Mouse (Mus musculus) CH12.LX (cell line): Measurements from ENCODE around the gene Gm44973. TPM values are rescaled to one million over a fixed set of nuclear protein-coding genes. Genes with fewer than 3 reads are reported as not detected.
A peak's percentile ranks its signal among the peaks of the same experiment; 100 is the strongest.
"Not testable (repeated sequence)": the region's sequence is repeated elsewhere in the genome, so short reads cannot be mapped to it uniquely, and the experiment has no call there.

Source experiments
- DNase-seq: peaks from one replicate; pipeline ENCODE4 v3.0.0-alpha.2; 2013; ENCODE audit errors: extremely low read depth
- H3K27ac ChIP-seq: 2 replicates; pipeline ENCODE4 v1.5.1; 2012; ENCODE audit warnings: low read depth, mild to moderate bottlenecking, control low read depth, moderate library complexity; ENCODE audit not compliant: insufficient read depth
- H3K27me3 ChIP-seq: replicated peaks from 2 replicates; pipeline ENCODE3; 2012; ENCODE audit warnings: inconsistent platforms
- H3K36me3 ChIP-seq, 2 experiments: replicated peaks in 1 of 2; 2 replicates each; pipeline versions ENCODE3 to v1.6.1; 2012; ENCODE audit warnings: inconsistent platforms in 1 of 2, low read length in 1 of 2, mild to moderate bottlenecking in 1 of 2, mixed read lengths in 1 of 2, moderate library complexity in 1 of 2; ENCODE audit not compliant: control insufficient read depth in 1 of 2, insufficient read depth in 1 of 2
- H3K4me1 ChIP-seq, 2 experiments: 2 replicates each; pipeline ENCODE4 v1.6.1; 2012; ENCODE audit warnings: inconsistent platforms in 1 of 2, moderate library complexity in 1 of 2; ENCODE audit not compliant: insufficient read depth in 2 of 2, control insufficient read depth in 1 of 2
- H3K4me2 ChIP-seq: 2 replicates; pipeline ENCODE4 v1.6.1; 2012; ENCODE audit warnings: low read depth, mild to moderate bottlenecking, control low read depth; ENCODE audit not compliant: poor library complexity, insufficient read depth, severe bottlenecking
- H3K4me3 ChIP-seq, 3 experiments: fragments of 150-350 bp in 1 of 3; sonication (generic) in 1 of 3; replicated peaks in 1 of 3; 2 replicates each; pipeline versions ENCODE3 to v1.5.1; 2011 to 2012; ENCODE audit warnings: low read depth in 2 of 3, low read length in 2 of 3, mild to moderate bottlenecking in 2 of 3, moderate library complexity in 2 of 3, control low read depth in 1 of 3, improper control_type of control experiment in 1 of 3, inconsistent platforms in 1 of 3, mixed read lengths in 1 of 3; ENCODE audit not compliant: poor library complexity in 1 of 3
- H3K79me2 ChIP-seq: replicated peaks from 2 replicates; pipeline ENCODE4 v1.6.1; 2012; ENCODE audit warnings: mild to moderate bottlenecking, moderate library complexity; ENCODE audit not compliant: control insufficient read depth, poor library complexity, insufficient read depth, severe bottlenecking; ENCODE audit errors: extremely low read depth
- H3K9ac ChIP-seq: 2 replicates; pipeline ENCODE4 v1.6.1; 2012; ENCODE audit warnings: low read depth, mild to moderate bottlenecking, control low read depth, moderate library complexity; ENCODE audit not compliant: insufficient read depth
- H3K9me3 ChIP-seq: replicated peaks from 2 replicates; pipeline ENCODE3; 2012; ENCODE audit warnings: low read length, inconsistent platforms, mixed read lengths
- BHLHE40 ChIP-seq: IDR thresholded peaks from 2 replicates; pipeline ENCODE4 v1.6.1; 2011; ENCODE audit warnings: mild to moderate bottlenecking, low read depth, low read length, improper control_type of control experiment
- CHD1 ChIP-seq: IDR thresholded peaks from 2 replicates; pipeline ENCODE4 v1.6.1; 2012; ENCODE audit warnings: low read depth, low read length, improper control_type of control experiment, inconsistent platforms
- CHD2 ChIP-seq: IDR thresholded peaks from 2 replicates; pipeline ENCODE4 v1.6.1; 2011; ENCODE audit warnings: low read length, improper control_type of control experiment
- E2F4 ChIP-seq: IDR thresholded peaks from 2 replicates; pipeline ENCODE4 v1.6.1; 2011; ENCODE audit warnings: low read depth, low read length, improper control_type of control experiment; ENCODE audit not compliant: insufficient replicate concordance
- EP300 ChIP-seq: IDR thresholded peaks from 2 replicates; pipeline ENCODE4 v1.6.1; 2011; ENCODE audit warnings: low read length, improper control_type of control experiment
- JUN ChIP-seq: IDR thresholded peaks from 2 replicates; pipeline ENCODE4 v1.6.1; 2011; ENCODE audit warnings: low read depth, mild to moderate bottlenecking, low read length, improper control_type of control experiment, moderate library complexity; ENCODE audit not compliant: insufficient read depth
- JUND ChIP-seq: conservative IDR thresholded peaks from 2 replicates; pipeline ENCODE4 v1.6.1; 2011; ENCODE audit warnings: low read depth, low read length, improper control_type of control experiment
- KAT2A ChIP-seq: IDR thresholded peaks from 2 replicates; pipeline ENCODE4 v1.6.1; 2012; ENCODE audit warnings: low read length, improper control_type of control experiment, inconsistent platforms; ENCODE audit not compliant: insufficient replicate concordance
- MAFK ChIP-seq: IDR thresholded peaks from 2 replicates; pipeline ENCODE4 v1.6.1; 2011; ENCODE audit warnings: low read length, improper control_type of control experiment; ENCODE audit not compliant: insufficient replicate concordance
- MAX ChIP-seq: IDR thresholded peaks from 2 replicates; pipeline ENCODE4 v1.6.1; 2011; ENCODE audit warnings: low read length, improper control_type of control experiment
- NELFE ChIP-seq: IDR thresholded peaks from 2 replicates; pipeline ENCODE4 v1.6.1; 2011; ENCODE audit warnings: low read depth, low read length, improper control_type of control experiment
- NRF1 ChIP-seq: IDR thresholded peaks from 2 replicates; pipeline ENCODE4 v1.6.1; 2014; ENCODE audit warnings: low read depth, mild to moderate bottlenecking, inconsistent platforms, low read length, improper control_type of control experiment, moderate library complexity
- SIN3A ChIP-seq: IDR thresholded peaks from 2 replicates; pipeline ENCODE4 v1.6.1; 2012; ENCODE audit warnings: low read length, improper control_type of control experiment, inconsistent platforms
- TCF12 ChIP-seq: IDR thresholded peaks from 2 replicates; pipeline ENCODE4 v1.6.1; 2014; ENCODE audit warnings: low read depth, mild to moderate bottlenecking, inconsistent platforms, low read length, improper control_type of control experiment
- ZC3H11A ChIP-seq: IDR thresholded peaks from 2 replicates; pipeline ENCODE4 v1.6.1; 2012; ENCODE audit warnings: low read depth, mild to moderate bottlenecking, inconsistent platforms, low read length, improper control_type of control experiment
- ZKSCAN1 ChIP-seq: IDR thresholded peaks from 2 replicates; pipeline ENCODE4 v1.6.1; 2012; ENCODE audit warnings: low read depth, inconsistent platforms, low read length, improper control_type of control experiment, borderline replicate concordance
- ZMIZ1 ChIP-seq: IDR thresholded peaks from 2 replicates; pipeline ENCODE4 v1.6.1; 2012; ENCODE audit warnings: low read depth, mild to moderate bottlenecking, inconsistent platforms, low read length, improper control_type of control experiment
- dilution Hi-C: fragments of 300-500 bp; cut with MboI; formaldehyde crosslinking; loops from 2 replicates; pipeline ENCODE4 v1.14.3; 2020; ENCODE audit warnings: low sequenced_read_pairs; ENCODE audit not compliant: extremely low pct_unique_long_range_greater_than_20kb, extremely low pct_ligation_motif_present
- in situ Hi-C: fragments of 300-500 bp; cut with MboI; formaldehyde crosslinking; loops from 3 replicates; pipeline ENCODE4 v1.14.3; 2019; ENCODE audit warnings: low sequenced_read_pairs, low pct_ligation_motif_present, low pct_unique_long_range_greater_than_20kb, mixed read lengths
- polyA plus RNA-seq: library from polyadenylated mRNA; unstranded; fragments of >175 nt; gene quantifications from 2 replicates; pipeline ENCODE4 v1.2.1, GENCODE M21; 2012; ENCODE audit warnings: low read depth; ENCODE audit not compliant: insufficient read length
- total RNA-seq, 2 experiments: library from RNA; depleted of rRNA; stranded (reverse); fragments of 300-350 nt in 1 of 2; fragments of >200 nt in 1 of 2; gene quantifications; 2 replicates each; pipeline ENCODE4 v1.2.3; 2012 to 2014

Gm44973 gene
- total and polyA plus RNA-seq, 3 experiments = 1.3 to 6.3 TPM; not detected in 1

GRCm38 (mm10) chr7:5076931-5077330, 61.6 kb downstream of the Gm44973 start:
- TF ChIP-seq KAT2A (no peak), ZC3H11A (no peak), ZMIZ1 (no peak), BHLHE40 (no peak), MAFK (no peak), CHD2 (no peak), CHD1 (no peak), TCF12 (no peak), E2F4 (no peak), NELFE (no peak), NRF1 (no peak), JUND (no peak), ZKSCAN1 (no peak), MAX (no peak), EP300 (no peak), JUN (no peak), SIN3A (no peak)
- no peaks in the 10 kb centered on the region for H3K27me3 ChIP-seq
- dilution Hi-C loops = no loop called here
- no peak overlapping the region for H3K4me2 ChIP-seq
- 0 out of 2 replicates have a peak overlapping the region, but pooled peaks have one; percentile 33 for H3K27ac ChIP-seq
- H3K36me3 ChIP-seq = peaks cover 65 to 71% of the 10 kb centered on the region in 2 experiments
- no peaks in the 10 kb centered on the region for H3K9me3 ChIP-seq
- in situ Hi-C loops = no loop called here
- no peak overlapping the region for H3K9ac ChIP-seq
- H3K79me2 ChIP-seq = peaks cover 68% of the 10 kb centered on the region
- no peak overlapping the region for H3K4me3 ChIP-seq
- DNase-seq = no peak
- peaks cover 5 to 29% of the 10 kb centered on the region in 2 experiments for H3K4me1 ChIP-seq

DNA sequence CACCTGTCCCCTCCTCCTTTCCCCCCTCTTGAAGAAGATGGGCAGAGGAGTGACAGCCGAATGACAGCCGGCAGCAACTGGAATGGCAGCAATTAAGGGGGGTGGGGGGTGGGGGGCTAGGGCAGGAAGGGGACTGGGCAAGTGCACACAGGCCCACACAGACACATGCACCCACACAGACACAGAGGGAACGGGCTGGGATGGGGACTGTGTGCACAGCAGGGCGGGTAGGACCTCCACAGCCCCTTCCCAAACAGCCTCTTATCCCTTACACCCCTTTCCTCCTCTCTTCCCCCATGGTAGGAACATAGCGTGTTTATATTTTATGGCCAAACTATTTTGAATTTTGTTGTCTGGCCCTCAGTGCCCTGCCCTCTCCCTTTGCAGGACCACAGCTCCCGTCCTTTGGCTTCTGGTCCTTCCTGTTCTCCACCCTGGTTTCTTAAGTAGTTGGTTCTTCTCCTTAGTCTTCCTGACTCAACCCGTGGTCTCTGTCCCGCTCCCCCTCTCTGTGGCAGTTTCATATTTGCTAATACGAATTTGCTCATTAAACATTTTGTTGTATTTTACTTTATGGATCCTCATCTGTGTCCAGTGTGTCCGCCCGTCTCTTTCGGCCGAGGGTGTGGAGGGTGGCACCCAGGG, 64.2 kb downstream of the Gm44973 start:
- peak overlapping the region; percentile 43; the same call in 1 of the 2 replicates for H3K9ac ChIP-seq
- peaks cover 39 to 51% of the 10 kb centered on the region in 2 experiments for H3K36me3 ChIP-seq
- H3K4me3 ChIP-seq = peak overlapping the region in 2 of 3 experiments; percentile 57 to 93
- H3K9me3 ChIP-seq, DNase-seq, in situ Hi-C loops, dilution Hi-C loops, H3K27me3 ChIP-seq: not testable (repeated sequence)
- peak overlapping the region; percentile 48 for H3K4me2 ChIP-seq
- H3K27ac ChIP-seq = peak overlapping the region; percentile 60
- H3K4me1 ChIP-seq = peaks cover 5 to 35% of the 10 kb centered on the region in 2 experiments
- H3K79me2 ChIP-seq = peaks cover 57% of the 10 kb centered on the region
